Comparison of ENCODE assay signal across 15 mouse cellular contexts in genomic region chr2:146100489-146101060, GRCm38 (mm10).
"Had no signal": no experiment of that assay in that cellular context is flagged by ENCODE, and none has a peak within 500 bp of the region (broad histone marks: within the 10 kb centered on the region; RNA-seq: fewer than 3 reads in every experiment).

No protein-coding gene starts in this region.

- H3K4me1 ChIP-seq: neural tube, embryonic 13.5 days; neural tube, embryonic 15.5 days; stomach, embryonic 15.5 days had no signal

- H3K4me3 ChIP-seq: liver, embryonic 12.5 days; myocyte; neural tube, embryonic 13.5 days; neural tube, embryonic 15.5 days; stomach, embryonic 15.5 days had no signal

- ATAC-seq: liver, embryonic 12.5 days had no signal

- DNase-seq: lung, adult 18-20 months; lung, embryonic 14.5 days; lung, postnatal 10 days; lung, postnatal 4 days; right cerebral cortex, postnatal 14 days; thymus, adult 2 months; thymus, postnatal 25 days; thymus, postnatal 4 days had no signal

- H3K36me3 ChIP-seq: neural tube, embryonic 13.5 days; neural tube, embryonic 15.5 days; stomach, embryonic 15.5 days had no signal

- H3K4me2 ChIP-seq: lung, embryonic 14.5 days; neural tube, embryonic 13.5 days; neural tube, embryonic 15.5 days; stomach, embryonic 15.5 days had no signal

- H3K9ac ChIP-seq: liver, embryonic 12.5 days; liver, embryonic 14.5 days; lung, embryonic 14.5 days; neural tube, embryonic 13.5 days; neural tube, embryonic 15.5 days; stomach, embryonic 15.5 days had no signal

- H3K27ac ChIP-seq: liver, embryonic 14.5 days; neural tube, embryonic 13.5 days; neural tube, embryonic 15.5 days; stomach, embryonic 15.5 days; stomach, postnatal 0 days had no signal

- H3K9me3 ChIP-seq: liver, embryonic 12.5 days; neural tube, embryonic 13.5 days; neural tube, embryonic 15.5 days; stomach, embryonic 15.5 days had no signal

- H3K27me3 ChIP-seq: neural tube, embryonic 13.5 days; neural tube, embryonic 15.5 days; stomach, embryonic 15.5 days had no signal
